Mouse (Mus musculus): Measurements from ENCODE around the gene Umad1.

The Umad1 gene

DNA sequence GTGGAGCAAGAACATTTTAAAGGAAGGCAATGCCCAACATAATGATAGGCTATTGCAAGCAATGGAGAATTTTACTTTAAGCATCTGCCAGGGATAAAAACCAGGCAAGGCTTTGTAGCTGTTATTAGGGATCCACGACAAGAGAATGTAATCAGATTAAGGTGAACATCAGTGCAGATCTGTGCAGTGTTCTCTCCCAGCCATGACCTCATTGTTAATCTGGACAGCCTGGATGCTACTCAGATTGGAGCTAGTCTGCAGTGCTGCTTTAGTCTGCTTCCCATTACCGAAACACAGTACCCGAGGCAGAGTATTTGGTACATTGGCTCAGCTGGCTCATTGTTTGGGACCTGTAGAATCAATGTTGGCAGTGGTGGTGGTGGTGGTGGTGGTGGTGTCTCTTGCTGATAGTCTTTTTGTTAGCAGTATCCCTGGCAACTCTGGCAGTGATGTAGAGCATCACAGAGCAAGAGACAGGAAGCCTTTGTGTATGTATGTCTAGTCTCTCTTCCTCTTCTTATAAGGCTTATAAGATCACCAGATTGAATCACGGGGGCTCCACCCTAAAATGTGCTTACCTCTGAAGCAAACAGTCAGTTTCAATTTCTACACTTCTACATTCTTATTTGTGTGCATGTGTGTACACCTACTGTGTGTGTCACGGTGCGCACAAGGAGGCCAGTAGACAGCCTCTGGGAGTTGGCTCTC is 245.6 kb downstream of the Umad1 start:
- no peak for DNase-seq (ENCODE audit: extremely low read depth, low read depth)

DNA sequence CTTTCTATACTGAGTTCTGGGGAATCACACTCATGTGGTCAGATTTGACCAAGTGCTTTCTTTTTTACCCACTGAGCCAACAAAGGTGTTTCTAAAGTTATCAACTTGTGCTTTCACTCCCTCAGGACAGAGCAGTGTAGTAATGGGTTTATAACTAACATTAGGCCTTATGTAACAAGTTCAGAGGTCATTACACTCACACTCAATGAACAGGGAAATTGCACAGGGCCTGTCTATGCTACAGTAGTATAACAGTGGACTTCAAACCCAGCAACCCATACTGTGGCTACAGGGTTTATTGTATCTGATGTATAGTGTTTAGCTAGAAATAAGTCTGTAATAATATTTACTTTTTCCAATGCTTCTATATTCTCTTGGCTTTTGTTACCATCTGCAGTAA is 247.5 kb downstream of the Umad1 start:
- DNase-seq (ENCODE audit: extremely low read depth, low read depth): no peak
